Mouse (Mus musculus): Measurements from ENCODE around the gene Ret.

- TF ChIP-seq CTCF (conservative IDR thresholded peaks at IDR 0.05; ENCODE audit: low read length) = no peak
- TF ChIP-seq NANOG (IDR thresholded peaks at IDR 0.05; ENCODE audit: borderline replicate concordance, low read length) = no peak
- TF ChIP-seq POU5F1 (IDR thresholded peaks at IDR 0.05; ENCODE audit: borderline replicate concordance, low read length) = no peak
Measured at GRCm38 (mm10) chr6:118134461-118134860, 63.1 kb downstream of the Ret start.

Data from E14TG2a.4 (cell line).